Mouse (Mus musculus) neural tube, embryonic 12.5 days (tissue): ENCODE measurements around the gene Tmem255a. TPM values are rescaled to one million over a fixed set of nuclear protein-coding genes. Genes with fewer than 3 reads are reported as not detected.
A peak's percentile ranks its signal among the peaks of the same experiment; 100 is the strongest.

ENCODE experiments used
- ATAC-seq: fragments of 200-750 bp; cut with Nextera tagmentation; 2 replicates; pipeline ENCODE4 v1.8.0; 2017; ENCODE audit warnings: low read depth, mild to moderate bottlenecking, moderate TSS enrichment, moderate library complexity; ENCODE audit not compliant: low FRiP score
- H3K27ac ChIP-seq: fragments of 300-500 bp; sonication (generic); 2 replicates; pipeline ENCODE4 v1.5.1; 2016
- H3K27me3 ChIP-seq: fragments of 300-500 bp; sonication (generic); replicated peaks from 2 replicates; pipeline ENCODE4 v1.6.1; 2016; ENCODE audit warnings: mild to moderate bottlenecking
- H3K36me3 ChIP-seq: fragments of 300-500 bp; sonication (generic); 2 replicates; pipeline ENCODE4 v1.6.1; 2016; ENCODE audit warnings: mild to moderate bottlenecking
- H3K4me1 ChIP-seq: fragments of 300-500 bp; sonication (generic); 2 replicates; pipeline ENCODE4 v1.6.1; 2016
- H3K4me2 ChIP-seq: fragments of 300-500 bp; sonication (generic); replicated peaks from 2 replicates; pipeline ENCODE4 v1.6.1; 2016; ENCODE audit warnings: mild to moderate bottlenecking
- H3K4me3 ChIP-seq: fragments of 300-500 bp; sonication (generic); 2 replicates; pipeline ENCODE4 v1.5.1; 2016
- H3K9ac ChIP-seq: fragments of 300-500 bp; sonication (generic); 2 replicates; pipeline ENCODE4 v1.6.1; 2016; ENCODE audit warnings: mild to moderate bottlenecking
- H3K9me3 ChIP-seq: fragments of 300-500 bp; sonication (generic); 2 replicates; pipeline ENCODE4 v1.6.1; 2016; ENCODE audit warnings: mild to moderate bottlenecking
- whole genome bisulfite sequencing: fragments of 180-500 bp; shearing (Covaris S2); methylation state at CpG from one replicate; pipeline ENCODE4 v1.1.7; 2016; 5-methylcytosine and 5-hydroxymethylcytosine counted together
- polyA plus RNA-seq: library from polyadenylated mRNA; unstranded; fragments of >200 nt; fragmentation: Nextera tagmentation; extraction: Ambion mirVana; gene quantifications from 2 replicates; pipeline ENCODE4 v1.2.1, GENCODE M21; 2016

Tmem255a gene
- 28.0 and 32.0 TPM in 2 replicates for polyA plus RNA-seq

DNA sequence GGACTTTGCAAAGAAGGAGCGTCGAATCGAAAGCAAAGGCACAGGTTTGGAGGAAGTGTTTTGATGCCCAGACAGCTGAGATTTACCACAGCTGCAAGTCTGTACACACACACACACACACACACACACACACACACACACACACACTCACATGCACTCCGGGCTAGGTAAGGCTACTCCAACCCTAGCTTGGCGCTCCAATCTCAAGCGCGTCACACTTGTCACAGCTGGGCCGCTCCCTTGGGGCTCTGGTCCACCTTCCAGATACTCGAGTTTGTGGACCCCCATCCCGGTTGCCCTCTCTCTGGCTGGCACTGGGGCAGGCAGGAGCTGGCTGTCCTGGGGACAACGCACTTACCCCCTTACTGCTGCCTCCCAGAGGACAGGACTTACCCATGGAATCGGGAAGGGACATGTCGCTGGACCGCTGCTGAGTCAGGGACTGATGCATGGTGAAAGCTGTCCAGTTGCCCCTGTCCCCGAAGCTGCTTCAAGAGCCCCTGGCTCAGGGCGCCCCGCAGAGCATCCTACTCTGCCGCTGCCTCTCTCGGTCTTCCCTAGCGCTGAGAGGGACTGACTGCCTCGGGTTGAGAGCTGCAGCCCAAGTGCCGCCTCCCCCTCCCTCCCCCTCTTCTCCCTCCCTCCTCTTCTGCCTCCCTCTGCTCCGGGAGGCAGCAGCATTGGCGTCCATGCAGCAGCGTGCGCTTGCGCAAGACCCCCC, at the start of gene Tmem255a:
TSS of gene Tmem255a (minus strand) at position 589 of the 721 bp plus-strand sequence.
- Histone ChIP-seq H3K27me3 (no peaks in the 10 kb centered on the region), H3K9ac (0 out of 2 replicates have a peak within 1 kb of the TSS, but pooled peaks have one; percentile 42), H3K4me3 (peak within 1 kb of the TSS; percentile 29), H3K9me3 (no peaks in the 10 kb centered on the region), H3K36me3 (no peaks in the 10 kb centered on the region), H3K4me2 (peak within 1 kb of the TSS; percentile 68), H3K4me1 (peaks cover 5% of the 10 kb centered on the region), H3K27ac (no peak within 1 kb of the TSS)
- ATAC-seq: peak; percentile 72
- 22% methylated on average over 27 of the region's 27 CpGs for WGBS

- Histone ChIP-seq H3K9me3 (no peaks in the 10 kb centered on the region), H3K9ac (no peak overlapping the region), H3K4me2 (no peak overlapping the region), H3K4me1 (no peaks in the 10 kb centered on the region), H3K27ac (no peak overlapping the region), H3K27me3 (no peaks in the 10 kb centered on the region), H3K4me3 (no peak overlapping the region), H3K36me3 (no peaks in the 10 kb centered on the region)
- no peak for ATAC-seq
- 29% methylated on average over 2 of the region's 2 CpGs for WGBS
Measured at GRCm38 (mm10) chrX:38259610-38260009, 7.4 kb upstream of the Tmem255a start.

DNA sequence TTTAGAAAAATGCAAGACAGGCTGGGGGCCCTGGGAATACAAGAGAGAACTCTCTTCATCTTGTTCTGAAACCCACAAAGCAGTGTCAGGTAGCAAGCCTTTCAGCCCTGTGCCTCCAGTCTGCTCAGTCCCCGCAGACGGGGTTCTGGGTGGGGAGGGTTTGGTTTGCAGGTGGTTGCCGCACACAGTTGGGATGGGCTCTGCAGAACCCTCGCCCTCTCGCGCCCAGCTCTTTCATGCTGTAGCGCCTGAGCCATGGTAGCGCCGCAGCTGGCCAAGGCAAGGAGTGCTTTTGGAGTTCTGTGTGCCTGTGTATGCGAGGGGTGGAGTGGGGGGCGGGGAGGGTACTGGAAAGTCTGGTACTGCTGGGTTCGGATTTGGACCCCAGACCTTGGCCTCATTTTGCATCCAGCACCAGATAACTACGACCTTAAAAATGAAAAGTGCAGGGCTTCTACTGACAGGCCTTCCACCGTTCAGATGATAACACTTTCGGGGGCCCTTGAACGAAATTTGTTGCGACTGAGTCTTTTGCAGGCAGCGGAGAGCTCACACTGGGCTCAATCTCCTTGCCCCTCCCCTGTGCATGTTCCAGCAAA, 1.8 kb downstream of the Tmem255a start:
- Histone ChIP-seq H3K4me2 (peak overlapping the region; percentile 68), H3K27ac (no peak overlapping the region), H3K4me3 (peak overlapping the region; percentile 28; the same call in 1 of the 2 replicates), H3K9ac (no peak overlapping the region), H3K36me3 (no peaks in the 10 kb centered on the region), H3K4me1 (peaks cover 8% of the 10 kb centered on the region), H3K27me3 (no peaks in the 10 kb centered on the region), H3K9me3 (no peaks in the 10 kb centered on the region)
- 20% methylated on average over 18 of the region's 18 CpGs for WGBS
- no peak; the same call in 1 of the 2 replicates for ATAC-seq

DNA sequence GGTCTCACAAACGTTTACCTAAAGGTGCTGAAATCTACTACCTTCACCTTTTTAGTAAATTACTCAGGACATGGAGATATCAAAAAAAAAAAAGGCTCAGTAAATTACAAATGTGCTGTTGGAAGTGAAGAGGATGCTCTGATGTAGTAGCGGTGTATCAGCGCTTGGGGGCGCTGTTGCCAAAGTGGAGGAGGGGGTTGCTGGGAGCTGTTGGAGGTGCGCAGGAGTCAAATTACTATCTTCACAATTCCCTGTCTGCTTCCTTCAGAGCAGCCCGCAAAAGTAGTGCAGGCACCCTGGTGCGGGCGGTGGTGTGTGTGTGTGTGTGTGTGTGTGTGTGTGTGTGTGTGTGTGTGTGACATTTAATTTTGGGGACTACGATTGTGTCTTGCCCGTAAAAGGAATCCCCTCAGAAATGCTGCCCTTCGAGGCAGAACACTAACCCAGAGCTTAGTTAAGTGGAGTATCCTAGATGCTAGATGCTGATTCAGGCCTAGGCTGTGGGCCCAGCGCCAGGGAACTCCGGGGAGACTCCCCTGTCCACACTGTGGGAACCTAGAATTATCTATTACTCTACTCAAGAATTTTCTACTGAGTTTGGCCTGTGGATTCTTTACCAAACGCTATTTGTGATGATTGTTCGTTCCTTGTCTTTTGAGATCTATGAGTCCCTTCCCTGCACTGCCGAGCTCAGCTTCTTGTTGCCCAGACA, 2.4 kb downstream of the Tmem255a start:
- Histone ChIP-seq H3K27ac (no peak overlapping the region), H3K4me1 (peaks cover 8% of the 10 kb centered on the region), H3K4me2 (peak overlapping the region; percentile 68), H3K9ac (no peak overlapping the region), H3K9me3 (no peaks in the 10 kb centered on the region), H3K4me3 (peak overlapping the region; percentile 28; the same call in 1 of the 2 replicates), H3K36me3 (no peaks in the 10 kb centered on the region), H3K27me3 (no peaks in the 10 kb centered on the region)
- peak; percentile 59; the same call in 1 of the 2 replicates for ATAC-seq
- WGBS: 17% methylated on average over 15 of the region's 16 CpGs

DNA sequence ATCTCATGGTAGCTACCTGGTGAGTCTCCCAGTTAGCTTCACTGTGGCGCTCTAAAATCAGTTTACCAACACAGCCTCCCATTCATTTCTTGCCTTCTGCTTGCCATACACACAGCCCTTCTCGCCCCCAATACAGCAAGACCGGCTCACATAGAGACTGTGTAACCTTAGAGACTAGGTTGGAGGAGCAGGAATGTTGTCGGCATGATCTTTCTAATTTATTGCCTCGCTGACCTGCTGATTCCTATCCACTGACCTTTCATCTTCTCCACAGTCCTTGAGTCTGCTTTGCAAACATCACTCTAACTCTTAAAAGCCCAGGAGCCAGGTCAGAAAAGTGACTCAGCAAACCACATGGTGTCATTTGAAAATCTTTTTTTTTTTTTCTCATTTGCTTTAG, 4.6 kb downstream of the Tmem255a start:
- ATAC-seq: no peak
- no peaks in the 10 kb centered on the region for H3K36me3 ChIP-seq
- H3K4me3 ChIP-seq: no peak overlapping the region
- no peaks in the 10 kb centered on the region for H3K9me3 ChIP-seq
- no peak overlapping the region for H3K9ac ChIP-seq
- H3K4me1 ChIP-seq: peaks cover 8% of the 10 kb centered on the region
- no peak overlapping the region for H3K4me2 ChIP-seq
- 29% methylated on average over 5 of the region's 5 CpGs for WGBS
- H3K27ac ChIP-seq: no peak overlapping the region
- H3K27me3 ChIP-seq: no peaks in the 10 kb centered on the region

DNA sequence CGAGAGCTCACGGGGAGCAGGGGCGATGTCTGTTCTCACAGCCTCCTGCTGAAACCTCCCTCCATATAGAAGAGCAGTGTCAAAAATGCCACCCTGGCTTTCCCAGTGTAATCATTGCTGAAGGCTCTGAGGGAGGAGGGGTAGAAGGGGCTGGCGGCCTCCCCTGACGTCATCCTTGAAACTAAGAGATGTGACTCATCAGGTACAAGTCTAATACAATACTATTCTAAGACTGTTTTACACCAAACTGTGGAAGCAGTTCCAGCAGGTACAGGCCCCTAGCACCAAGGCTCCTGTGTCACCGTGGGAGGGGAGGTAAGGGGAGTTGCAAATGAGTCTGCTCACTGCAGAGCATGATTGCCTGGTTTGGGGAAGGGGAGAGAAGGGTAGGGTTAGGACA, 5.1 kb downstream of the Tmem255a start:
- no peak overlapping the region for H3K9ac ChIP-seq
- no peak overlapping the region for H3K4me3 ChIP-seq
- no peak overlapping the region for H3K27ac ChIP-seq
- H3K27me3 ChIP-seq: no peaks in the 10 kb centered on the region
- no peaks in the 10 kb centered on the region for H3K9me3 ChIP-seq
- WGBS: 17% methylated on average over 6 of the region's 6 CpGs
- ATAC-seq: no peak
- no peak overlapping the region for H3K4me2 ChIP-seq
- peaks cover 8% of the 10 kb centered on the region for H3K4me1 ChIP-seq
- H3K36me3 ChIP-seq: no peaks in the 10 kb centered on the region

GRCm38 (mm10) chrX:38237731-38238130, 14.5 kb downstream of the Tmem255a start:
- Histone ChIP-seq H3K36me3 (no peaks in the 10 kb centered on the region), H3K9ac (no peak overlapping the region), H3K27ac (no peak overlapping the region), H3K27me3 (no peaks in the 10 kb centered on the region), H3K4me1 (no peaks in the 10 kb centered on the region), H3K4me2 (no peak overlapping the region), H3K4me3 (no peak overlapping the region), H3K9me3 (no peaks in the 10 kb centered on the region)
- 34% methylated on average over 2 of the region's 2 CpGs for WGBS
- no peak for ATAC-seq

DNA sequence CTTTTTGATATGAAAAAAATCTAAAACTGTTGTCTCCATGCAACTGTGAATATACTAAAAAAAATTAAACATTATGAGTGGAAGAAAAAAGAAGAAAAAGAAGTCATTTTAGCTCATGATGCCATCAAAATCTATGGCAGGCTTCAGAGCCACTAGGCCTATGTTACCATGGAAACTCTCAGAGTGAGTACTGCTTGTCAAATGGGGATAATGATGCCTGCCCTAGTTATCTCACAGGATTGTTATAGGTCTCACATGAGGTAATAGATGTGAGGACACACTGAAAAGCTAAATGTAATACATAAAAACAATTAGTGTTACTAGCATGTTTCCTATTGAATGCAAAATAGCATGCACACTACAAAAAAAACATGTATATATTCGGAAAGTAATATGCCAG, 22.4 kb downstream of the Tmem255a start:
- no peak overlapping the region for H3K9ac ChIP-seq
- WGBS: 86% methylated on average over 1 of the region's 1 CpGs
- ATAC-seq: no peak
- no peaks in the 10 kb centered on the region for H3K36me3 ChIP-seq
- H3K4me2 ChIP-seq: no peak overlapping the region
- no peak overlapping the region for H3K4me3 ChIP-seq
- H3K27ac ChIP-seq: no peak overlapping the region
- no peaks in the 10 kb centered on the region for H3K4me1 ChIP-seq
- H3K9me3 ChIP-seq: no peaks in the 10 kb centered on the region
- no peaks in the 10 kb centered on the region for H3K27me3 ChIP-seq

DNA sequence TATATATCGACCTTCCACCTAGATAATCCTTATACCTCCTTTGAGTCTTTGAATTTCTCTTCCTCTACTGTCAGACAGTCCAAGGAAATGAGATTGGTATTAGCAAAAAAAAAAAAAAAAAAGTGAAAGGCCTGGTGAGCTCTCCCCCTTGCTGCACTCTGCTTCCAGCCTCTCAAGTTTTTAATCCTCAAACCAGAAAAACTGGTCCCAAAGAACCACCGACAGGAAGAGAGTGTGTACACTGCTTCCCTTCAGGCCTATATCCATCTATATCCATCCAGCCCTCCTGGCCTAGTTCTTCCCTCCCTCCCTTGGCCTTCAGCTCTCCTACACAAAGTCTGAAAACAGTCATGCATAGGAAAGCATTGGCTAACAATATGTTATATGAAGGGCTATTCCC, 29.5 kb downstream of the Tmem255a start:
- ATAC-seq: no peak
- Histone ChIP-seq H3K36me3 (no peaks in the 10 kb centered on the region), H3K4me2 (no peak overlapping the region), H3K4me3 (no peak overlapping the region), H3K4me1 (no peaks in the 10 kb centered on the region), H3K27me3 (no peaks in the 10 kb centered on the region), H3K9ac (no peak overlapping the region), H3K9me3 (no peaks in the 10 kb centered on the region), H3K27ac (no peak overlapping the region)
- 66% methylated on average over 2 of the region's 2 CpGs for WGBS

DNA sequence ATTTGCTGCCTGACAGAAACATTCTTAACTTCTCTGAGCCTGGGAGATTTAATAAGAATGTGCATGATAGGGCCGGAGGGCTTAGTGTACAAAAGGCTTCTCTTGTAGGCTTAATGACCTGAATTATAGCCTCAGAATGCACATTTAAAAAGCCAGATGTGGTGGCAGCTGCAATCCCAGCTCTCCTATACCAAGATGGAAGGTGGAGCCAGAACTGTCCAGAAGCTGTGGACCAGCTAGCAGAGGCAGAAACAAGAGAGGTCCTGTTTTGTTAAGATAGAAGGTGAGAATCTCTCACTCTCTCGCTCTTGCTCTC, 34.6 kb downstream of the Tmem255a start:
- no peak overlapping the region for H3K4me2 ChIP-seq
- peaks cover 3% of the 10 kb centered on the region; the same call in 1 of the 2 replicates for H3K4me1 ChIP-seq
- ATAC-seq: no peak
- H3K36me3 ChIP-seq: no peaks in the 10 kb centered on the region
- no peaks in the 10 kb centered on the region for H3K27me3 ChIP-seq
- no peaks in the 10 kb centered on the region for H3K9me3 ChIP-seq
- H3K9ac ChIP-seq: no peak overlapping the region
- no peak overlapping the region for H3K27ac ChIP-seq
- 71% methylated on average over 2 of the region's 2 CpGs for WGBS
- H3K4me3 ChIP-seq: no peak overlapping the region

DNA sequence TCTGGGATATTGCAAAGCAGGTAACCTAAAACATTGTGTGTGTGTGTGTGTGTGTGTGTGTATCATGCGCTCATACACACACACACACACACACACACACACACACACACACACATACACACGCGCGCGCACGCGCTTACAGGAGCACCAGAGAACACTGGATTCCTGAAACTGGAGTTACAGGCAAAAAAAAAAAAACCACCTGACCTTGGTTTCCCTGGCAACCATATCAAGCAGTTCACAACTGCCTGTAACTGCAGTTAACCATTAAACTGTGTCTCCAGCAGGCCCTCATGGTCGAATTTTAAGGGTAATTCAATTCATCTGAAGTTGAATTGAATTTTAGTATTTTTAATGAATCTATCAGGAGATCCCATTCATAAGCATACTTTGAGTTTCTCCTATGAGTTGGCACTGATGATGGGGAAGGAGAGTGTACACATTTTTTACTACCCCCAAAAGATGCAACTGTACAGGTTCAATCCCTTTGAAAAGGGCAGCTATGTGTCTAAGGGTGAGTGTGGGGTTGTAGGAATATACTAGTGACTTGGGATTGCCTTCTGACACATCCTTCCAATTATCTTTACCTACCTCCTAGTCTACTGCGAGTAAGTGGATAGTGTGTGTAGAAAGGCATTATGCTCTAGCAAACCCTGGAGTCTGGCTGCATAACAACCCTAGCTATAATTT, 35.1 kb downstream of the Tmem255a start:
- Histone ChIP-seq H3K4me2 (no peak overlapping the region), H3K4me3 (no peak overlapping the region), H3K27me3 (no peaks in the 10 kb centered on the region), H3K9me3 (no peaks in the 10 kb centered on the region), H3K9ac (no peak overlapping the region), H3K36me3 (no peaks in the 10 kb centered on the region), H3K27ac (no peak overlapping the region), H3K4me1 (peaks cover 3% of the 10 kb centered on the region; the same call in 1 of the 2 replicates)
- WGBS: 68% methylated on average over 9 of the region's 9 CpGs
- no peak for ATAC-seq

DNA sequence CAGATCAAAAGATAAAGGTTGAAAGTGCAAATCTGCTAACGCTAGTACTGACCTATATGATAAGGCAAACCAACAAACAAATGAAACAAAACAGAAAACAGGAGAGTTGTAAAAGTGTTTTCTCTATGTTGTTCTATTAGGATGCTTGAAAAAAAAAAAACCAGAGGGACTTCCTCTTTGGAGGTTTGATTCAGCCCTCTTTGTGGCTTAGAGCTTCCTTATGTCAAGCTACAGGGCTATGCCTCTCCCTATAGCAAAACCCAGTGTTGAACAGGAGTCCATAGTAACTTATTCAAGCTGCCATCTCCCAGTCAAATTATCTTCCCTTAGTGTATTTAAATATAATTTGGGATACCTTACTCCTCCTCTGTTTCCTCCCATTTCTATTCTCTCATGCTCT, 44.8 kb downstream of the Tmem255a start:
- H3K27me3 ChIP-seq: no peaks in the 10 kb centered on the region
- no peaks in the 10 kb centered on the region for H3K9me3 ChIP-seq
- no peak overlapping the region for H3K4me3 ChIP-seq
- no peaks in the 10 kb centered on the region for H3K4me1 ChIP-seq
- H3K4me2 ChIP-seq: no peak overlapping the region
- ATAC-seq: no peak
- no peaks in the 10 kb centered on the region for H3K36me3 ChIP-seq
- no peak overlapping the region for H3K27ac ChIP-seq
- 64% methylated on average over 1 of the region's 1 CpGs for WGBS
- H3K9ac ChIP-seq: no peak overlapping the region
